Mouse (Mus musculus): Measurements from ENCODE around the gene E330017A01Rik. TPM values are rescaled to one million over a fixed set of nuclear protein-coding genes. Genes with fewer than 3 reads are reported as not detected.
"Not testable (repeated sequence)": the region's sequence is repeated elsewhere in the genome, so short reads cannot be mapped to it uniquely, and the experiment has no call there.

The E330017A01Rik gene
- total RNA-seq, 2 experiments from 2014 or later: not detected

DNA sequence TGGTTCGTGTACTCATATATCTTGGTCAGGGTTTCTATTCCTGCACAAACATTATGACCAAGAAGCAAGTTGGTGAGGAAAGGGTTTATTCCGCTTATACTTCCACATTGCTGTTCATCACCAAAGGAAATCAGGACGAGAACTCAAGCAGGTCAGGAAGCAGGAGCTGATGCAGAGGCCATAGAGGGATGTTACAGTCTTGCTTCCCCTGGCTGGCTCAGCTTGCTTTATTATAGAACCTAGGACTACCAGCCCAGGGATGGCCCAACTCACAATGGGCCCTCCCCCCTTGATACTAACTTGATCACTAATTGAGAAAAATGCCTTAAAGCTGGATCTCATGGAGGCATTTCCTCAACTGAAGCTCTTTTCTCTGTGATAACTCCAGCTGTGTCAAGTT, 28.1 kb upstream of the E330017A01Rik start:
- intact Hi-C loops (cut with DNase I); DNase-seq (ENCODE audit: low spot score in 2 of 2): not testable (repeated sequence)

DNA sequence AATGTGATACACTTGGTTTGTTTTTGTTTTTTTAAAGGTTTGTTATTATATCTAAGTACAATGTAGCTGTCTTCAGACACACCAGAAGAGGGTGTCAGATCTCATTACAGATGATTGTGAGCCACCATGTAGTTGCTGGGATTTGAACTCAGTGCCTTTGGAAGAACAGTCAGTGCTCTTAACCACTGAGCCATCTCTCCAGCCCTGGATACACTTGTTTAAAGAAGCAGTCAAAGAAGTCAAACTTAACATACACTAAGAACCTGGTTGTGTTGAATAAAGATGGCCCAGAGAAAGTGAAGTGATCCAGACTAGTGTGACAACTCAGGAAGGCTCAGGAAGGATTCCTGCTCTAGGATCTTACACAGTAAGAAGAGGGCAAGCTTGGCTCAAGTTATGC, 26.6 kb upstream of the E330017A01Rik start:
- DNase-seq (ENCODE audit: low spot score in 2 of 2); intact Hi-C loops (cut with DNase I): not testable (repeated sequence)

DNA sequence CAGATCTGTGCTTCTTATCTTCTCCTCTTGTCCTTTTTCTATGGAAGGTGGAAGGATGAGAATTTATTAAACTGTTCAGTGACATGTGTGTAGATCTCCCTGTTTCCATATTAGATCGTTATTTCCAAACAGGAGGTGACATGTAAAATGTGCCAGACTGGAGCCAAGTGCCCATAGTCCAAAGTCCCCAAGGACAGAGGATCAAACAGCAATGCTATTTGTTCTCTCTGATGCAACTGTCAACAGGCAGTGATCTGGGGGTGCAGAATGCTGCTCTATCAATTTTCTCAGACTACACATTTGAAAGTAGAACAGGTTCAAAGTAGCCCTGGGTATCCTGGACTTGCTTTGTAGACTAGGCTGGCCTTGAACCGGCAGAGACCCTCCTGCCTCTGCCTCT, 25.3 kb upstream of the E330017A01Rik start:
- intact Hi-C loops (cut with DNase I): loop anchor here (5.0 kb wide), 1 partner anchor 1027 kb away; no protein-coding TSS in a partner anchor
- no peak for DNase-seq (ENCODE audit: low spot score in 2 of 2)

DNA sequence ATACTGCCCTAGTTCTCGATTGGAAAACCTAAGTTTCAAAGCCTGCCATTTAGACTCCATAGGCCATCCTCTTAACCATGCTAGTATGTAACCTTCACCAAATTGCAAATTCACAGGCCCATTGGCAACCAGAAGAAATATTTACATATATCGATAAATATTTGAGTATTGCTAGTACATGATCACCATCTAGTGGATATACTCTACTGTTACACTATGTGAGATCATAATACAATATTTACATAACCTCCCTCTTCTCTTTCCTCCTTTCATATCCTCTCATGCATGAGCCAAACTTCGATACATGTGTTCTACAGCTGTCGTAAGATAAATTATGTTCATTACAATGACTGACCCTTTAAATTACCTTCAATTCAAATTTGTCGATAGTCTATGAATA, 24.5 kb upstream of the E330017A01Rik start:
- no peak for DNase-seq (ENCODE audit: low spot score in 2 of 2)
- intact Hi-C loops (cut with DNase I): loop anchor here (5.0 kb wide), 1 partner anchor 1026 kb away; no protein-coding TSS in a partner anchor

DNA sequence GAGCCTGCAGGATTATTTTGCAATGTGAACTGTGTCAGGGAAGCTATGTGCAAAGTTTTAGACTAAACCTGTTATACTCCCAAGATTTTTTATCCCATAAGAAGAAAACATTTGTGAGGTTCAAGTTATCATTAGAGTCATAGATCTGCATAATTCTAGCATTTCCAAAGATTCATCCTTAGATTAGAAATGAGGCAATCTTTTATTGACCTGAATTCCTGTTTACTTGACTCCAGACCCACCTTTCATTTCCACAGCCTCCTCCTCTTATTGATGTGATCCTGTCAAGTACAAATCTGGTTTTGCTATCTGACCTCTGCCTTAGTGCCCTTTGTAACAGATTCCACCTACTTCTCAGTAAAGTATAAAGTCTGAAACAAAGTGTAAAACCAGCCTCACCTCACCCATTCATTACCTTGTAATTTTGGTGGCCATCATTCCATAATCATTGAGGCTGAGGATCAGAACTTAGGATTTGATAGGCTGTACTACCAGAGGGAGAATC, 23.8 kb upstream of the E330017A01Rik start:
- no peak for DNase-seq (ENCODE audit: low spot score in 2 of 2)
- intact Hi-C loops (cut with DNase I): loop anchor here (5.0 kb wide), 1 partner anchor 1025 kb away; no protein-coding TSS in a partner anchor

DNA sequence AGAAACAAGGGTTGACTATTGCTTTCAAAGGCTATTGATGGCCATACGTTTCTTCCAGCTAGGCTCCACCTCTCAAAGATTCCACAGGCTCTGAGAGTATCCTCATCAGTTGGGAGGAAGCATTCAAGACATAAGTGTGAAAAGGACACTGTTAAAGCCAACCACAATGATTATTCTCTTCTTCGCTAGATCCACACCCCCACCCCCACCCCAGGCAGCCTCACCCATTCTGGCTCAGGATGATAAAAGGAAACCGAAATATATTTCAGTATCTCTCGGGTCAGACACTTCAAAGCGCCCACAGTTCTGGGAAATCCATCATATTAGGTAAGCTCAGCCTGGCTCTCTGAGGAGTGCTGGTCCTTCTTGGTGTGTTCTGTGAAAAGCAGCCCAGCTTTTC, 23.3 kb upstream of the E330017A01Rik start:
- DNase-seq (ENCODE audit: low spot score in 2 of 2): no peak
- intact Hi-C loops (cut with DNase I): loop anchor here (5.0 kb wide), 1 partner anchor 1025 kb away; no protein-coding TSS in a partner anchor

DNA sequence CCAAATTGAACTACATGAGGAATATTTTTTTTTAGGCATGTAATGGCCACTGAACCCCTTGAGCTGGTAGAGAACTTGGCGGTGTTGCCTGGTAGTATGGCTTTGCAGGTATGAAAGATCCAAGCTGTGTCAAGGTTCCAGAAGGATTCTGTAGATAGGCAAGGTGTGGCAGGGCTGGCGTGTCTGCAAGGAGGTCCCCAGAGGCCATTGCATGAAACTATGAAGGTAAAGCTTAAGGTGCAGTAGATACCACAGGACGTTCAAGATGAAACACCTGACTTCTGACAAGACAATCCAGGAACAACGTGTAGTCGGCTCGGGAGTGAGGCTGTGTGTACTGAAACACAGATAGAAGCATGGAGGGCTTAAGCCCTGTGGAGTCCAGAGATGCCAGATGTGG, 20.1 kb upstream of the E330017A01Rik start:
- intact Hi-C loops (cut with DNase I): no loop called here

DNA sequence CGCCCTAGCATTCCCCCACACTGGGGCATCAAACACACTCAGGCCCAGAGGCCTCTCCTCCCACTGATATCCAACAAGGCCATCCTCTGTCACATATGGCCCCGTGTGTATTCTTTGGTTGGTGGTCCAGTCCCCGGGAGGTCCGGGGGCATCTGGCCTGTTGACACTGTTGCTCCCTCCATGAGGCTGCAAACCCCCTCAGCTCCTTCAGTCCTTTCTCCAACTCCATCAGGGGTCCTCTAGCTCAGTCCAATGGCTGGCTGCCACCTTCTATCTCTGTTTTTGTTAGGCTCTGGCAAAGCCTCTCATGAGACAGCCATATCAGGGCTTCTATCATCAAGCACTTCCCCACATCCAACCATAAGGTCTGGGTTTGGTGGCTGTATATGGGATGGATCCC, 18.0 kb upstream of the E330017A01Rik start:
- DNase-seq (ENCODE audit: low spot score in 2 of 2): no peak
- intact Hi-C loops (cut with DNase I): no loop called here

More for the DNA sequence above, 20.1 kb upstream of the E330017A01Rik start:
- no peak for DNase-seq (ENCODE audit: low spot score in 2 of 2)

DNA sequence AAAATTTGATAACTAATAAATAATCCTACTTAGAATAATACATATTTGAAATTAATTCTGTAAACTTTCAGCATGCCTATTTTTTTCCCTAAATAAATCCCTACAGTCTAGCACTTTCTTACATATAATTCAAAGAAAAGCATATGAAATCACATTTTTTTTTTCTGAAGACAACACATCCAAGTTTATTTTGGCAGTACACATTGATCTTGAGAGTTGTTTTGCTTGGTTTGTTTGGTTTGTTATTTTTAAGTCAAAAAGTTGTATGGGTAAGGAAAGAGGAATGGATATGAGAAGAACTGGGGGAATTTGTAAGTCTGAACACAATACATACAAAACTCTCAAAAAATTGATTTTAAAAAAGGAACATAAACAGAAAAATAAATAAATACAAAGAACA, 17.2 kb upstream of the E330017A01Rik start:
- no peak for DNase-seq (ENCODE audit: low spot score in 2 of 2)
- intact Hi-C loops (cut with DNase I): no loop called here

DNA sequence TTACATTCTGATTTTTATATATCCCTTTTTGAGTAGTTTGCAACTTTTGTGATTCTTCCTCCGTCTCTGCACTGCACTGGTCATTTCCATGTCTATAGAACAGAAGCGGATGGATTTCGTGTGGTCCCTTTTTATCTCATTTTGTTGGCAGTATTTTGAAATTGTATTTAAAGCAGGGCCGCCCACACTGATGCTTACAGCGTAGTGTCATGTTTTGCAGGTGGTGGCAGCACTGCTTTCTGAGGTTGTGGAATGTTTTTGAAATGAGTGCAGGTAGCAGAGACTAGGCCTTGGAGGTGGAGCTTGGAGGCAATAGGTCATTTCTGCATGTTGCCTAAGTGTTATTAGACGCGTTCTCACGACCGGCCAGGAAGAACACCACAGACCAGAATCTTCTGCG, 11.4 kb upstream of the E330017A01Rik start:
- no peak for DNase-seq (ENCODE audit: low spot score in 2 of 2)
- intact Hi-C loops (cut with DNase I): no loop called here

DNA sequence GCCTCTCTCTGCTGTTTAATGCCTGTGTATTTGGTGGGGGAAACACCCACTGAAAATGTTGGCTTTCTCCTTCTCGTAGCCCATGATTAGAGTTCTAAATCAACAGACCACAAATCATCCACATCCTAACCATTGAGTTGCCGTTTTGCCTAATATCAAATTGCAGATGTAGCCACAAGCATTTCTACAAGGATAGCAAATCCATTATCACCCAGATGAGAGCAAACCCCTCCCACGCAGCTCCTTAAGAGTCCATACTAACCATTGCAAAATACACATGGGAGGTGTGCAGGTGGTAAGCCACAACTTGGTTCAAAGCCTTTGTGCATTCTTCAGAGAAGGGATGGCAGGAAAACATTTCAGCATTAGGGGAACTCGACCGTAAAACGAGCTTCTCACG, 523 bp downstream of the E330017A01Rik start:
- no peak for DNase-seq (ENCODE audit: low spot score in 2 of 2)
- intact Hi-C loops (cut with DNase I): no loop called here

DNA sequence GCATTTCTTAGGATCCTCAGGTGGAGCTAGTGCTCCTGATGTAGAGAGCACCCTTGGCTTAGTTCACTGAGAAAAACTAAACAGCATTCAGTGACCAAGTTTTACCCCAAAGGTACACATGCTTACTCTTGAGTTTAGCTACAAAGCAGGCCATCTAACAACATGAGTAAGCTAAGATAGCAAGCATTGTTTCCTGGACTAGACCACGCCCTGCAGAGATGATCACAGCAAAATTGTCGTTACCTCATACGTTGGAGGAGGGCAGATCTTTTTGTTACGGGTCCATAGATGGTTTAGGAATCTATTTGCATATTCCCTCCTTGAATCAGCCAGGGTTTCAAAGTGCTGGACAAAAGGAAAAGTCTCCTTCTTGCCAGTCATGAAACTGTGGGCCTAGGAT, 1.1 kb downstream of the E330017A01Rik start:
- intact Hi-C loops (cut with DNase I): no loop called here
- DNase-seq (ENCODE audit: low spot score in 2 of 2): no peak

DNA sequence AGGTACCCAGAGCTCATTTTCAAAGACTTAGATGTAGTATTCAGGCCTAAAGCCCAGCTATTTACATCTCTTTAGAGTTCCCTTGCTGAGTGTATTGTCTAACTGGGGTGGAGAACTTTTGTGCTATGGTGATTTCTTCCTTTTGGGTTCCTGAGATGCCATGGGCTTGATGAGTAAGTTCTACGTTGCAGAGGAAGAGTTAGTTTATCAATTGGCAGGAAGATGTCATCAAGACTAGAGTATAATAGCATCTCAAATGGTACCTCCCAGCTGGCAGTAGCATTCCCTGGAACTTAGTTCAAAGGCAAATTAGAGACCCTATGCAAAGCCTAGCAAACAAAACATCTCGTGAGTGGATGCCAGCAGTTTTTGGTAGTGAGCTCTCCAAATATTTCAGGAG, 2.7 kb downstream of the E330017A01Rik start:
- no peak for DNase-seq (ENCODE audit: low spot score in 2 of 2)

DNA sequence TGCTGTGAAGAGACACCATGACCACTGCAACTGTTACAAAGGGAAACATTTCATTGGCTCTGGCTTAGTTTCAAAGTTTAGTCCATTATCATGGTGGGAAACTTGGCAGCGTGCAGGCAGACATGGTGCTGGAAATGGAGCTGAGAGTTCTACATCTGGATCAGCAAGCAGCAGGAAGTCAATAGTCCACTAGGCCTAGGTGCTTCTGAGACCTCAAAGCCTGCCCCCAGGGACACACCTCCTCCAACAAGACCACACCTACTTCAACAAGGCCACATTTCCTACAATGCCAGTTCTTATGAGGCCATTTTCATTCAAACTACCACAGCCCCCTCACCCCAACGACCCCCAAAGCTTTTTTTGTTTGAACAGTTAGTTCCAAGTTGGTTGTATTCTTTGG, 8.8 kb downstream of the E330017A01Rik start:
- intact Hi-C loops (cut with DNase I): loop anchor here (10.0 kb wide), 1 partner anchor 325 kb away; no protein-coding TSS in a partner anchor
- no peak for DNase-seq (ENCODE audit: low spot score in 2 of 2)

More for the DNA sequence above, 2.7 kb downstream of the E330017A01Rik start:
- intact Hi-C loops (cut with DNase I): no loop called here

DNA sequence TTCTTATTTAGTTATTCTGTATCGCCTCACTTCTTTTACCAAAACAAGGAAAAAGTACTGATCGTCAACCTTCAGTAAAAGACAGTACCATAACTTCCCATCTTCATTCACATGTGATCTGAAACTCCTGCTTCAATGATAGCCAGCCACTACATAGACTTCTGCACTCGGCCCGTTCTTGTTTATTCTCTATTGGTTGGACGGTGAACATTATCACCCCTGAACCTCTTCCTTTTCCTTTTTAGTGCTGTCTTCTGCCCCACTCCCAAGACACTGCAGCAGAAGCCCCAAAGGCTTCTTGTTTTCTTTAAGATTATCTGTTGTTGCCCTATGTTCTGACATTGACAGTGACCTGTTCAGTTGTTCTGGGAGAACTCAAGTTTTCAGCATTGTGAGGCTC, 9.6 kb downstream of the E330017A01Rik start:
- no peak for DNase-seq (ENCODE audit: low spot score in 2 of 2)
- intact Hi-C loops (cut with DNase I): loop anchor here (10.0 kb wide), 1 partner anchor 324 kb away; no protein-coding TSS in a partner anchor

DNA sequence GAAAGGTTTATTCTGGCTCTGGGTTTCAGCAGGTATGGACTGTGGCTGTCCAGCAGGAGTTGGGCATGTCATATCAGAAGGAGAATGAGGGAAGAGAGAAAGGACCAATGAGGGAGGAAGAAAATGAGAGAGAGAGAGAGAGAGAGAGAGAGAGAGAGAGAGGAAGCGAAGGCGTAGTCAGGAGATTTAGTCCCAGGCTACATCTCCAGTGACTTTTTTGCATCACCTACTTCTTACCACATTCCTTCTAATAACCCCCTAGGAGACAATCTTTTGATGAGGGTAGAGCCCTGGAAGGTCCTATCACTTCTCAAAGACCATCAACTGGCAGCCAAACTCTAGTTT, 10.2 kb downstream of the E330017A01Rik start:
- DNase-seq (ENCODE audit: low spot score in 2 of 2): no peak
- intact Hi-C loops (cut with DNase I): loop anchor here (10.0 kb wide), 1 partner anchor 324 kb away; no protein-coding TSS in a partner anchor

DNA sequence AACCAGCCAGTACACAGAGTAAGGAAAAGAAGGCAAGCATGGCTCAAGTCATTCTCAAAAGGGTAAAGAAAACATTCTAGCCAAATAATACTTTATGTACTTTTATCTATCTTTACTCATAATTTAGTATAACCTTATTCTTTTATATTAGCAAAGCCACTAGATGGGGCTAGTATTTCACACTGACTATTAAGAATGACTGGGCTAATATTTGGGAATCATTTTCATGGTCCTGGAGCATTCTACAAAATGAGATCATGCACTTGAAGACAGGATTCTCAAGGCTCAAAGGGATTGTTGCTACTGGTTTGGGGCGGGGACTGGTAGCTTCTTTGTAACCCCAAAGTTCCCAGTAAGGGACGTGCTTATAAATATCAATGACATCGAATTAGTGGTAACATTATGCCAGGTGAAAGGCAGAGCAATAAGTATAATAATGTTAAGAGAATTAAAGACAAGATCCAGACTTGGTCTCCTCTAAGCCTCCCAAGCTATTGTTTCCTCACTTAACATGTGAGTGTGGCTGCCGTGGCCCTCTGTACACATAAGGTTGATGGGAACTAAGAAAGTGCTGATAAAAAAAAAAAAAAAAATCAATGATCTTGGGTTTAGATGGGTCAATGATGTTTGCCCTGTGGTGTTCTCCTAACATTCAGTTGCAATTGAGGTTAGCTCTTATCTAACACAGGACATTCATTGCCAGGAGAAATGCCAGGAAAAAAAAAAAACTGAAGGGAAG, 10.8 kb downstream of the E330017A01Rik start:
- intact Hi-C loops (cut with DNase I): loop anchor here (10.0 kb wide), 1 partner anchor 323 kb away; no protein-coding TSS in a partner anchor
- no peak for DNase-seq (ENCODE audit: low spot score in 2 of 2)

DNA sequence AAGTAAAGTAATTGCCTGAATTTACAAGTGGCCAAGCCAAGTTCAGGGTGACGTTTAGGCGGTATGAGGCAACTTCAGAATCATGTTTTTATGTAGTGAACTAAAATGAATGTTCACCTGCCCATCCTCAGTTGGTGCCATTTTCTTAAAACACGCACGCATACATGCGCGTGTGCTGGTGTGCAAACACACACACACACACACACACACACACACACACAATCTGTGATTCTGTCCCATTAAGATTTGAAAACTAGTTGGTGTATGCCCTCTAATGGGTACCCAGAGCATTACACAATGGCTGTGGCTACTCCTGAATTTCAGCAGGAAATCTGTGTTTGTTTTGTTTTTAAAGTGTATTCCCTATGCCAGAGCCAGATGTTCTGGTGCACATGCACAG, 14.6 kb downstream of the E330017A01Rik start:
- intact Hi-C loops (cut with DNase I): loop anchor here (5.0 to 10.0 kb wide), 2 partner anchors 172 to 319 kb away; no protein-coding TSS in a partner anchor
- DNase-seq (ENCODE audit: low spot score in 2 of 2): peak in 1 of 2 experiments; percentile 14

DNA sequence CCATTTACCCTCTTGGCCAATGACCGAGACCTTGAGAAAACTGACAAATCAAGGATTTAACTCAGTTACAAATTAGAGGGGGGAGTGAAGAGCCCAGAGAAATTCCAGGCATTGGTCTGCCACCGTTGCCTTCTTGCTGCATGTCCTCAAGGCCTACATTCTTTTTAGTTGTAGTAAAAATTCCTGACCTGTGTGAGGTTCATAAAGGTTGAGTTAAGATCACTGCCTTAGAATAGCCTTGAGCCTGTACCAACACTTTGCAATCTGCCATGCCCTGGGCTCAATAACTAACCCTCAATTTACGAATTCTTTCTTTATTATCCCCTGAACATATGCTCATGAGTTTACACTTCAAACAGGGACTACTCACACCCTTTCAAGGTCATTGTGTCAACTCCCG, 15.4 kb downstream of the E330017A01Rik start:
- intact Hi-C loops (cut with DNase I): loop anchor here (5.0 to 10.0 kb wide), 2 partner anchors 171 to 318 kb away; no protein-coding TSS in a partner anchor
- DNase-seq (ENCODE audit: low spot score in 2 of 2): no peak

DNA sequence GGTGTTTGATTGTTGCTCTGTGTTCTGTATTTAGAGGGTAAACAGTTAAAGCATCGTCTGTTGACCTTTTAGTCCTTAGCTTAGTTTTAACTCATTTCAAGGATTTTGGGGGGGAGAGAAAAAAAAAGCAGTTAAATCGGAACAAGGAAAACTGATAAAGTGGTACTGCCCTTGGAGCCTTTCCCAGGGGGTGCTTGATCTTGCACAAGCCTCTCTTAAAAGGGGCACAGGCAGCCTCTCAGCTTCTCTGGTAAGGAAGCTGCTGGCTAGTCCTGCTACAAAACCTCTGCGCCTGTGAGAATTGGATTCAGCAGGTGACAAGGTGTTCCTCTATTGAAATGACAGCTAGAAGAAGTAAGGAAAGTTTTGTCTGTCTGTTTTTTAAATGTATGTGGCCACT, 16.2 kb downstream of the E330017A01Rik start:
- no peak for DNase-seq (ENCODE audit: low spot score in 2 of 2)
- intact Hi-C loops (cut with DNase I): loop anchor here (5.0 to 10.0 kb wide), 2 partner anchors 170 to 318 kb away; no protein-coding TSS in a partner anchor

DNA sequence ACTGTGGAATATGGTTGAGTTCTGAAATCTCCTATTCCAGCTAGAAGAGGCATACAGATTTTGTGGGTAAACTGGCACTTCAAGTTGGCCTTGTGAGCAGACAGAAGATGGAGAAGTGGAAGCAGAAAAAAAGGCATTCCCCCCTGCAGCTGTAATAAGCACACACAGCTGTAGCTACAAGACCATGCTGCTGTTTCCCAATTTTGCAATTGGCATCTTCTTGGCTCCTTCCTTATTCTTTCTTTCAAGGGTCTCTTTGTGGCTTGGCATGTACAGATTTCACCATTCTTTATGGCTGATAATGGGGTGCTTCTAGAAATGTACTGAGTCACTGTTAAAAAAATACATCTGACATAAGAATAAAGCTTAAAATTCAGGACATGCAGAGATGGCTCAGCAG, 21.2 kb downstream of the E330017A01Rik start:
- intact Hi-C loops (cut with DNase I): no loop called here
- no peak for DNase-seq (ENCODE audit: low spot score in 2 of 2)
